Mouse (Mus musculus): ENCODE data around the gene Slc30a6. TPM values are rescaled to one million over a fixed set of nuclear protein-coding genes. Genes with fewer than 3 reads are reported as not detected.
"Not testable (repeated sequence)": the region's sequence is repeated elsewhere in the genome, so short reads cannot be mapped to it uniquely, and the experiment has no call there.

Slc30a6 gene
- polyA plus RNA-seq, 1 experiment from 2014 or later, result 23.7 TPM

DNA sequence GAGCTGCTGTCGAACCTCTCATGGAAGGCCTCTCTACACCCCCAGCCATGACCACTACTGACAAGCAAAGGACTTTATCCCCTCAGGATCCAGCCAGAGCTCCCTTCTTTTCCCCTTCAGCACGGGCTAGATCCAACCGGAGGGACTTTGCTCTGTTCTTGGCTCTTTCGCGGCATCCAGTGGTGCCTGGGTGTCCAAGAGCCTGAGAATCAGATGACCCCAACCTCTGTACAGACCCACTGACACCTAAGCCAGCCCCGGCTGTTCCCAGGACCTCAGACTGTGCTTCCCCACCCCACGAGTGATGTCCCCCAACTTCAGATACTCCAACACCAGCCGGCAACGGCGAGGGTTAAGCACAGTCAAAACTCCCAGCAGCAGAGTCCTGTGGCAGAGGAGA, 54.4 kb downstream of the Slc30a6 start:
- Histone ChIP-seq H3K9me3 (replicated peaks) (no peaks in the 10 kb centered on the region), H3K27me3 (no peaks in the 10 kb centered on the region), H3K4me2 (no peak overlapping the region), H3K4me3 (no peak overlapping the region), H3K27ac (no peak overlapping the region), H3K4me1 (replicated peaks) (no peaks in the 10 kb centered on the region), H3K36me3 (no peaks in the 10 kb centered on the region), H3K9ac (no peak overlapping the region)
- 83% methylated on average over 10 of the region's 10 CpGs for WGBS
- no peak for ATAC-seq (replicated peaks; ENCODE audit: insufficient number of reproducible peaks, insufficient read depth, low FRiP score, low read depth)

DNA sequence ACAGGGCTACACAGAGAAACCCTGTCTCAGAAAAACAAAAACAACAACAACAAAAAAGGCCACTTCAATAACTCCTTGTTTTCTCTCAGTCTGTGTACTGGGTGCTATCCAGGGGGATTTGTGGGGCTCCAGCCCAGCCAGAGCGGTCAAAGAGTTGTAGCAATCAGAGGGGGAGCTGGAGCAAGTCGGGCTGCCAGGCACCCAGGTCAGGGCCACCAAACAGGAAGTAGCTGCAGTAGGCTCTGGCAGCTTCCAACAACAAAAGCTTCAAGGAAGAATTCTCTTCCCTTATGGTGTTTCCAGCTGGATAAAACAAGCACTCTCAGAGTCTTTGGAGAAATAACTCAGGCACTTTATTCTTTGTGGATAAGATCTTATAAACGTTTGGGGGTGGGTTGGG, 58.5 kb downstream of the Slc30a6 start:
- no peak for ATAC-seq (replicated peaks; ENCODE audit: insufficient number of reproducible peaks, insufficient read depth, low FRiP score, low read depth)
- H3K27ac ChIP-seq, result no peak overlapping the region
- 64% methylated on average over 3 of the region's 3 CpGs for WGBS
- H3K9me3 ChIP-seq (replicated peaks), result no peaks in the 10 kb centered on the region
- no peaks in the 10 kb centered on the region for H3K27me3 ChIP-seq
- H3K4me2 ChIP-seq, result no peak overlapping the region
- no peak overlapping the region for H3K9ac ChIP-seq
- H3K4me1 ChIP-seq (replicated peaks), result no peaks in the 10 kb centered on the region
- H3K36me3 ChIP-seq, result no peaks in the 10 kb centered on the region
- H3K4me3 ChIP-seq, result no peak overlapping the region

DNA sequence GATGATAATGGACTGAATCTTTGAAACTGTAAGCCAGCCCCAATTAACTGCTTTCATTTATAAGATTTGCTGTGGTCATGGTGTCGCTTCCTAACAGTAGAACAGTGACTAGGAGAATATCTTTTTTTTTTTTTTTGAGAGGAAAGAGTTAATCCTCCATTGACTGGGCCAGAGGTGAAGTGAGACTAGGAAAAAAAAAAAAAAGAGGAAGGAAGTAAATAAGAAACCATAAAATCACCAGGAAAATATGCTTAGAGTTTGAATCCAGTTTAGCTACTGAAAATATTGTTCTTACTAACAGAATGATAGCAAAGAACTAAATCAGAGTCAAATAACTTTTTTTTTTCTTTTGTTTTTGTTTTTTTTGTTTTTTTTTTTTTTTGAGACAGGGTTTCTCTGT, 59.3 kb downstream of the Slc30a6 start:
- whole genome bisulfite sequencing, result 97% methylated on average over 1 of the region's 1 CpGs
- ATAC-seq (replicated peaks; ENCODE audit: insufficient number of reproducible peaks, insufficient read depth, low FRiP score, low read depth), result no peak
- Histone ChIP-seq H3K4me2 (no peak overlapping the region), H3K9ac (no peak overlapping the region), H3K4me1 (replicated peaks) (no peaks in the 10 kb centered on the region), H3K27me3 (no peaks in the 10 kb centered on the region), H3K4me3 (no peak overlapping the region), H3K27ac (no peak overlapping the region), H3K9me3 (replicated peaks) (no peaks in the 10 kb centered on the region), H3K36me3 (no peaks in the 10 kb centered on the region)

DNA sequence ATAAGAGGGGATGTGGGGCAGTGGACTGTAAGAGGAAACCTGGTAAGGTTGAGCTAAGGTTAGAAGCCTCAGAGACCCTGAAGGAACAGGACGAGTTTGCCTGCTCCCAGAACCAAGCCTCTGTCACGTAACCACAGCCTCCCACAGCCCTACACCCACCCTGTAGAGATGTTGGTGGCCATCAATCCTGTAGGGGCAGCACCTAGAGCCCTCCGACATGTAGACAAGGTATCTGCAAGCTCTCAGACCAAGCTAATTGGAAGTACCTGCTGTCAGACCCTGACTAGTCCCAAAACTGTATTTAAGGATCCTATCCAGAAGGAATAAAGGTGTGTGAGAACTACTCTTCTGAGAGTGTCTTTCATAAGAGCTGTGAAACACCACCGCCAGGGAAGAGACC, 60.0 kb downstream of the Slc30a6 start:
- H3K4me3 ChIP-seq, result no peak overlapping the region
- no peak for ATAC-seq (replicated peaks; ENCODE audit: insufficient number of reproducible peaks, insufficient read depth, low FRiP score, low read depth)
- H3K4me2 ChIP-seq, result no peak overlapping the region
- H3K9ac ChIP-seq, result no peak overlapping the region
- H3K27ac ChIP-seq, result no peak overlapping the region
- H3K4me1 ChIP-seq (replicated peaks), result no peaks in the 10 kb centered on the region
- H3K36me3 ChIP-seq, result no peaks in the 10 kb centered on the region
- no peaks in the 10 kb centered on the region for H3K9me3 ChIP-seq (replicated peaks)
- H3K27me3 ChIP-seq, result no peaks in the 10 kb centered on the region
- 72% methylated on average over 4 of the region's 4 CpGs for WGBS

DNA sequence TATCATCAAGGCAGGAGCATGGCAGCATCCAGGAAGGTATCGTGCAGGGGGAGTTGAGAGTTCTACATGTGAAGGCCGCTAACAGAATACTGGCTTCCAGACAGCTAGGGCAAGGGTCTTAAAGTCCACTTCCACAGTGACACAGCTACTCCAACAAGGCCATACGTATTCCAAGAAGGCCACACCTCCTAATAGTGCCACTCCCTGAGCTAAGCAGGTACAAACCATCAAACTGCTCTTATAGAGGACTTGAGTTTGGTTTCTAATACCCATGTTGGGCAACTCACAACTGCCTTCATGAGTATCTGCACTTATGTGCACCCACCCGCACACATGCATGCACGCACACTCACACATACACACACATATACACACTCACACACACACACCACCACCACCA, 61.4 kb downstream of the Slc30a6 start:
- no peak overlapping the region for H3K27ac ChIP-seq
- no peaks in the 10 kb centered on the region for H3K27me3 ChIP-seq
- no peak overlapping the region for H3K9ac ChIP-seq
- H3K9me3 ChIP-seq (replicated peaks), result no peaks in the 10 kb centered on the region
- H3K36me3 ChIP-seq, result no peaks in the 10 kb centered on the region
- no peak for ATAC-seq (replicated peaks; ENCODE audit: insufficient number of reproducible peaks, insufficient read depth, low FRiP score, low read depth)
- no peaks in the 10 kb centered on the region for H3K4me1 ChIP-seq (replicated peaks)
- no peak overlapping the region for H3K4me2 ChIP-seq
- 86% methylated on average over 5 of the region's 5 CpGs for WGBS
- no peak overlapping the region for H3K4me3 ChIP-seq

DNA sequence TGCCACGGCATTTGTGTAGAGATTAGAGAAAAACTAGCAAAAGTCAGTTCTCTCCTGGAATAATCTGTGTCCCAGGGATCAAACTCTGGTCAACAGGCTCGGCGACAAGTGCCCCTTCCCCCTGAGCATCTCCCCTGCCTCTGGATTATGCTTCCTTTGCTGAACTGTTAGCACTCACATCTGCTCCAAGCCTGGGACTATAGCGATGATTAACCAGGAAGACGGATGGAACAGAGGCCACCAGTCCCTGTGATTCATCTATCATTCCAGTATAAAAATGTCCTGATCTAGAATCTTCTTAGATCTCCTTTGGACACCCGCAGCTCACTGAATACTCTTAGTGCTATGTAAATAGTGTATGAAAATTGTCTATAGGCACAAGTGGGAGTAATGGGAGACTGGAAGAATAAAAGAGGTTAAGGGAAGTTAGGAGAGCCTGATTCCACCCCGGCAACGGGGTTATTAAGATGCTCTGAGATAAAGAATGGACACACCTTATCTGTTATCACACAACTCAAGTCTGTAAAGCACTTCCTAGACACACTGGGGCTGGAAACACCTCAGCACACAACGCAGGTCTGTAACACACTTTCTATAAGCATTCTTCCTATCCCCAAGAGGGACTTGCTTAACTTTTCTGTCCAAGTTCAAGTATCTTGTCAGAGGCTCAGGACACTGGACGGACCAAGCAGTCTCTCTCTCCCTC, 62.7 kb downstream of the Slc30a6 start:
- H3K9me3 ChIP-seq (replicated peaks), result no peaks in the 10 kb centered on the region
- no peaks in the 10 kb centered on the region for H3K4me1 ChIP-seq (replicated peaks)
- no peak overlapping the region for H3K9ac ChIP-seq
- H3K27me3 ChIP-seq, result no peaks in the 10 kb centered on the region
- no peak for ATAC-seq (replicated peaks; ENCODE audit: insufficient number of reproducible peaks, insufficient read depth, low FRiP score, low read depth)
- H3K27ac ChIP-seq, result no peak overlapping the region
- 62% methylated on average over 10 of the region's 10 CpGs for WGBS
- H3K4me2 ChIP-seq, result no peak overlapping the region
- no peaks in the 10 kb centered on the region for H3K36me3 ChIP-seq
- no peak overlapping the region for H3K4me3 ChIP-seq

DNA sequence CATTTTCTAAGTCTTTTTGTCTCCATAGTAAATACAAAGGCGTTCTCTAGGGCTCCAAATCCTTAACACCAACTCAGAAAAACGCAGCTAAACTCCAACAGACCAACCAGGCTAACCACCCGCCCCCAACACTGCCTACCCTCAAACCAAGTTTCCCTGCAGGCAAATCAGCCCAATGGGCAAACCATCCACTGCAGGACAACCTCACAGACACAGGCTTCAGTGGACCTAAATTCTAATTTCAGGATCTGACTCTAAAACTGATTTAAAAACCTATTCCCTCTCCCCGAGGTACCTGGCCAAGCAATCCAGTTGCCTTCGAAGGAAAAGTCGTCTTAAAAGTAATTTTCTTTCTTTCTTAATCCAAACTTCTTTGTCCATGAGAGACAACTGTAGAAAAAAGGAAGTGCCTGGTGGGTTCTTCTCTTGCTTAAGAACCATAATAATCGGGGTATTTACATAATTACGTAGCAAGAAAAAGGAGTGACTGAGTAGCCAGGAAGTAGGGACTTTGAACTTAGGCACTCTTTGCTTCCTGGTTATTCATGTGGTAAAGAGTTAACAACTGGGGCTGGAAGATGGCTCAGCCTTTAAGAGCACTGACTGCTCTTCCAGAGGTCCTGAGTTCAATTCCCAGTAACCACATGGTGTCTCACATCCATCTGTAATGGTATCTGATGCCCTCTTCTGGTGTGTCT, 63.5 kb downstream of the Slc30a6 start, which contains the start of gene Nlrc4:
Gene Nlrc4, minus strand, starts transcription at position 432 of the 698 bp plus-strand sequence.
- no peaks in the 10 kb centered on the region for H3K36me3 ChIP-seq
- WGBS, result 52% methylated on average over 8 of the region's 8 CpGs
- no peak for ATAC-seq (replicated peaks; ENCODE audit: insufficient number of reproducible peaks, insufficient read depth, low FRiP score, low read depth)

DNA sequence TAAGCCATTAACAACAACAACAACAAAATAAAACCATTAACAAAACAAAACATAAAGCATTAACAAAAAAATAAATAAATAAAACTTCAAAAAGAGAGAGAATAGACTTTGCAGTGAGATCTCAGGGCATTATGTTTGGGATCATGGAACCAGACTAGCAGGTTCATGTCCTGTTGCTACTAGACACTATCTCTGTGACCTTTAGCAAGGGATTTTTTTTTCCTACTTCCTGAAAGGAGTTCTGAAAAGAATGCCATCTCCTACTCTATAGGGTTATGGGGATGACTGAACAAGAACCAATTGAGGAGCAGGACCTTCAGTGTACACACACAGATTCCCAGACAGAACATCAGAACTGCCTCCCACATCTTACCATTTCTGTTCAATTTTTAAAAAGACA, 68.1 kb downstream of the Slc30a6 start:
- H3K27ac ChIP-seq, result no peak overlapping the region
- H3K4me1 ChIP-seq (replicated peaks), result no peaks in the 10 kb centered on the region
- H3K4me3 ChIP-seq, result no peak overlapping the region
- H3K4me2 ChIP-seq, result no peak overlapping the region
- no peaks in the 10 kb centered on the region for H3K27me3 ChIP-seq
- no peak overlapping the region for H3K9ac ChIP-seq
- no peaks in the 10 kb centered on the region for H3K9me3 ChIP-seq (replicated peaks)
- ATAC-seq (replicated peaks; ENCODE audit: insufficient number of reproducible peaks, insufficient read depth, low FRiP score, low read depth), result no peak
- H3K36me3 ChIP-seq, result no peaks in the 10 kb centered on the region

More for the DNA sequence above, 63.5 kb downstream of the Slc30a6 start, which contains the start of gene Nlrc4:
- Histone ChIP-seq H3K4me2 (no peak within 1 kb of the TSS), H3K9ac (no peak within 1 kb of the TSS), H3K4me1 (replicated peaks) (no peaks in the 10 kb centered on the region), H3K27ac (no peak within 1 kb of the TSS), H3K27me3 (no peaks in the 10 kb centered on the region), H3K9me3 (replicated peaks) (no peaks in the 10 kb centered on the region), H3K4me3 (no peak within 1 kb of the TSS)

DNA sequence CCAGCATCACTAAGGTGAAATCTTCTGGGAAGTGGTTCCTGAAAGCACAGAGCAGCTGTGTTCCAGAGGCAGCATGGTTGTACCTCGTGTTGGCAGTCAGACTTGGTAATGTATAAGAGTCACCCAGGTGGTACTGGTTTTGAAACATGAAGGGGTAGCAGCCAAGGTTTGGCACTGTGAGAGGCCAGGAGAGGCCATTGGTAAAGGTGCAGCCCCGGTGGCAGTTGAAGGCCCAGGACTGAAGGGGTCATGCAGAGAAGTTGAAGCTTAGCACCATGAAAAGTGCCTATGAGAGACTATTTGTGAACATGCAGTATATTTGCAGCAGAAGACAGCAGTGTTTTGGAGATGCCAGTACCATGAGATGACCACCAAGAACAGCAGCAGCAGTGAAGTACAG, 72.6 kb downstream of the Slc30a6 start:
- not testable (repeated sequence) for H3K9me3 ChIP-seq (replicated peaks); H3K27me3 ChIP-seq; H3K4me2 ChIP-seq; H3K4me3 ChIP-seq; H3K9ac ChIP-seq; H3K27ac ChIP-seq; ATAC-seq (replicated peaks; ENCODE audit: insufficient number of reproducible peaks, insufficient read depth, low FRiP score, low read depth); H3K36me3 ChIP-seq; H3K4me1 ChIP-seq (replicated peaks)
- 70% methylated on average over 2 of the region's 2 CpGs for WGBS

DNA sequence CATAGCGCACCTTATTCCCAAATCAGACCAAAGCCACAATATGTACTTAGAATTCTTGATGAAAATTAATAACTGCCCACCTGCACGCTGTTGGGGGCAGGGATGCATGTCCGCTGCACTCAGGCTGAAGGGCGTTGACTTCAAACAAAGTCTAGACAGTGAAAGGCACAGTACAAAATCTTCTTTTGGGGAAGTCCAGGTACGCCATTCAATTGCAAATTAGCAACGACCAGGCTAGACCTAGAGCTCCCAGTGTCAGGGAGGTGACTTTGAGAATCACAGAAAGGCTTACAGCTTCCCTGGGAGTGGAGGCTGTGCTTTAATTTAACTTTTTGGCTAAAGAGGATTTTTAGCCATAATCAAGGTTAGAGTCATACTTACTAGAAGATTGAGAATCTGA, 74.7 kb downstream of the Slc30a6 start:
- not testable (repeated sequence) for H3K27ac ChIP-seq; H3K27me3 ChIP-seq; H3K9ac ChIP-seq; ATAC-seq (replicated peaks; ENCODE audit: insufficient number of reproducible peaks, insufficient read depth, low FRiP score, low read depth); H3K4me2 ChIP-seq; H3K9me3 ChIP-seq (replicated peaks); H3K36me3 ChIP-seq; H3K4me1 ChIP-seq (replicated peaks); H3K4me3 ChIP-seq
- WGBS, result 76% methylated on average over 6 of the region's 6 CpGs

Data from heart, embryonic 15.5 days (tissue).